Mouse (Mus musculus): ENCODE results near the gene Fndc3b. TPM values are rescaled to one million over a fixed set of nuclear protein-coding genes. Genes with fewer than 3 reads are reported as not detected.

The Fndc3b gene
- polyA plus RNA-seq, 1 experiment, result 5.0 TPM

- Histone ChIP-seq H3K27me3 (ENCODE audit: control insufficient read depth, insufficient read depth, low read length) (no peaks in the 10 kb centered on the region), H3K27ac (ENCODE audit: control insufficient read depth, insufficient read depth, low read depth, low read length) (no peak overlapping the region), H3K36me3 (ENCODE audit: control insufficient read depth, insufficient read depth, low read length) (no peaks in the 10 kb centered on the region), H3K4me1 (ENCODE audit: control insufficient read depth, insufficient read depth, low read length) (no peaks in the 10 kb centered on the region; the same call in 1 of the 2 replicates), H3K4me3 (ENCODE audit: control insufficient read depth, low read depth, low read length) (no peak overlapping the region)
- no peak for TF ChIP-seq POLR2A (IDR thresholded peaks at IDR 0.05; ENCODE audit: control insufficient read depth, low read depth, low read length)
- no peak for TF ChIP-seq CTCF (IDR thresholded peaks at IDR 0.05; ENCODE audit: control insufficient read depth, insufficient read depth, insufficient replicate concordance, low read depth, low read length)
Observed at GRCm38 (mm10) chr3:27635776-27636175, 75.3 kb downstream of the Fndc3b start.

GRCm38 (mm10) chr3:27632880-27633279, 78.2 kb downstream of the Fndc3b start:
- no peak for TF ChIP-seq CTCF (IDR thresholded peaks at IDR 0.05; ENCODE audit: control insufficient read depth, insufficient read depth, insufficient replicate concordance, low read depth, low read length)
- TF ChIP-seq POLR2A (IDR thresholded peaks at IDR 0.05; ENCODE audit: control insufficient read depth, low read depth, low read length), result no peak
- H3K4me1 ChIP-seq (ENCODE audit: control insufficient read depth, insufficient read depth, low read length), result no peaks in the 10 kb centered on the region; the same call in 1 of the 2 replicates

GRCm38 (mm10) chr3:27631112-27631511, 80.0 kb downstream of the Fndc3b start:
- no peaks in the 10 kb centered on the region for H3K27me3 ChIP-seq (ENCODE audit: control insufficient read depth, insufficient read depth, low read length)
- no peaks in the 10 kb centered on the region for H3K36me3 ChIP-seq (ENCODE audit: control insufficient read depth, insufficient read depth, low read length)
- H3K27ac ChIP-seq (ENCODE audit: control insufficient read depth, insufficient read depth, low read depth, low read length), result no peak overlapping the region
- TF ChIP-seq POLR2A (IDR thresholded peaks at IDR 0.05; ENCODE audit: control insufficient read depth, low read depth, low read length) (no peak), CTCF (IDR thresholded peaks at IDR 0.05; ENCODE audit: control insufficient read depth, insufficient read depth, insufficient replicate concordance, low read depth, low read length) (no peak)
- no peaks in the 10 kb centered on the region; the same call in 1 of the 2 replicates for H3K4me1 ChIP-seq (ENCODE audit: control insufficient read depth, insufficient read depth, low read length)
- H3K4me3 ChIP-seq (ENCODE audit: control insufficient read depth, low read depth, low read length), result no peak overlapping the region

More at GRCm38 (mm10) chr3:27632880-27633279, 78.2 kb downstream of the Fndc3b start:
- H3K27ac ChIP-seq (ENCODE audit: control insufficient read depth, insufficient read depth, low read depth, low read length), result no peak overlapping the region
- H3K36me3 ChIP-seq (ENCODE audit: control insufficient read depth, insufficient read depth, low read length), result no peaks in the 10 kb centered on the region
- H3K4me3 ChIP-seq (ENCODE audit: control insufficient read depth, low read depth, low read length), result no peak overlapping the region
- no peaks in the 10 kb centered on the region for H3K27me3 ChIP-seq (ENCODE audit: control insufficient read depth, insufficient read depth, low read length)

- TF ChIP-seq CTCF (IDR thresholded peaks at IDR 0.05; ENCODE audit: control insufficient read depth, insufficient read depth, insufficient replicate concordance, low read depth, low read length), result no peak
- no peak for TF ChIP-seq POLR2A (IDR thresholded peaks at IDR 0.05; ENCODE audit: control insufficient read depth, low read depth, low read length)
- Histone ChIP-seq H3K4me1 (ENCODE audit: control insufficient read depth, insufficient read depth, low read length) (no peaks in the 10 kb centered on the region), H3K27me3 (ENCODE audit: control insufficient read depth, insufficient read depth, low read length) (no peaks in the 10 kb centered on the region), H3K27ac (ENCODE audit: control insufficient read depth, insufficient read depth, low read depth, low read length) (no peak overlapping the region), H3K36me3 (ENCODE audit: control insufficient read depth, insufficient read depth, low read length) (no peaks in the 10 kb centered on the region), H3K4me3 (ENCODE audit: control insufficient read depth, low read depth, low read length) (no peak overlapping the region)
Observed at GRCm38 (mm10) chr3:27629716-27630115, 81.4 kb downstream of the Fndc3b start.

GRCm38 (mm10) chr3:27626301-27626700, 84.8 kb downstream of the Fndc3b start:
- H3K4me3 ChIP-seq (ENCODE audit: control insufficient read depth, low read depth, low read length), result no peak overlapping the region
- H3K27ac ChIP-seq (ENCODE audit: control insufficient read depth, insufficient read depth, low read depth, low read length), result no peak overlapping the region
- H3K4me1 ChIP-seq (ENCODE audit: control insufficient read depth, insufficient read depth, low read length), result no peaks in the 10 kb centered on the region
- H3K36me3 ChIP-seq (ENCODE audit: control insufficient read depth, insufficient read depth, low read length), result no peaks in the 10 kb centered on the region
- TF ChIP-seq CTCF (IDR thresholded peaks at IDR 0.05; ENCODE audit: control insufficient read depth, insufficient read depth, insufficient replicate concordance, low read depth, low read length) (no peak), POLR2A (IDR thresholded peaks at IDR 0.05; ENCODE audit: control insufficient read depth, low read depth, low read length) (no peak)
- no peaks in the 10 kb centered on the region for H3K27me3 ChIP-seq (ENCODE audit: control insufficient read depth, insufficient read depth, low read length)

DNA sequence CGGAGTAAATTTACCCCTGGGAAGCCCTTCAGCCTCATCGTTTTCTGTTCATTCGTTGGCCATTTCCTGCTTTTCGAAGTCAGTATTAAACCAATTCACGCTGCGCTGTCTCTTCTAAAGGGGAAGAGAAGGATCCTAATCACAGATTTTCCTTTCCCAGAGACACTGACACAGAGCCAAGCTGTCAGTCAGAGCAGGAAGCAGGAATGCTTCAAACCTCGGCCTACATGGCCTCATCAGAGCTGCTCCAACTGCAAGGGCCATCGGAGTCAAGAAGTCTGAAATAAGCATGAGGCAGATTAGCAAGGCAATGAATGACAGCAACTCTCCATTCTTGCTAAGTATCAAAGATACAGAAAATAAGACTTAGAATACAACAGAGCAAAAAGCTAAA, 85.5 kb downstream of the Fndc3b start:
- H3K27ac ChIP-seq (ENCODE audit: control insufficient read depth, insufficient read depth, low read depth, low read length), result no peak overlapping the region

DNA sequence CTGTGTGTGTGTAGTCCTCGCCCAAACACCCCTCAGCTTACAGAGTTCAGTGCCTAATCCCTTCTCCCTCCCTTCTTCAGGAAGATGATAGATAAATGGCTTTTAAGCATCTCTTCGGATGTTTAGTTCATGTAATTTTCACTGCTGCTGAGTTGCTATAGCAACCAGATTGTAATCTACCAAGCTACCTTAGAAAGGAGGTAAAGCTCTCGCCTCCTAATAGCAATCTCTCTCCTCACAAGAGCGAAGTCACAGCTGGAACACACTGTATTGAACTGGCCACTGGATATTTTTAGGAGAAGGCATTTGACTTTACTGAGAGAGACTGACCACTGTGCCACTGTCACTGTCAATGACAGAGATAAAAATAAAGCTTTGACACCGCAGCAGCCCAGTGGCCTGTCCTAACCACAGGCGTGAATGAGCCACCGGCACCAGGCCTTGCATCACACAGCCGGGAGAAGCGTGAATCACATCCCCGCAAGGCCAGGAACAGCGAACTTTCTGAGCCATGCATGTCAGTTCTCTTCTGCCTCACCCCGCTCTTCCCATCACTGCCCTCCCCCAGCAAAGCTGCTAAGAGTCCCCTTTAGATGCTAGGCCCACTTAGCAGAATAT, 86.0 kb downstream of the Fndc3b start:
- H3K27ac ChIP-seq (ENCODE audit: control insufficient read depth, insufficient read depth, low read depth, low read length), result no peak overlapping the region
- H3K27me3 ChIP-seq (ENCODE audit: control insufficient read depth, insufficient read depth, low read length), result no peaks in the 10 kb centered on the region
- H3K4me1 ChIP-seq (ENCODE audit: control insufficient read depth, insufficient read depth, low read length), result no peaks in the 10 kb centered on the region
- no peak overlapping the region for H3K4me3 ChIP-seq (ENCODE audit: control insufficient read depth, low read depth, low read length)
- TF ChIP-seq CTCF (IDR thresholded peaks at IDR 0.05; ENCODE audit: control insufficient read depth, insufficient read depth, insufficient replicate concordance, low read depth, low read length) (no peak), POLR2A (IDR thresholded peaks at IDR 0.05; ENCODE audit: control insufficient read depth, low read depth, low read length) (no peak)
- H3K36me3 ChIP-seq (ENCODE audit: control insufficient read depth, insufficient read depth, low read length), result no peaks in the 10 kb centered on the region

More for the DNA sequence above, 85.5 kb downstream of the Fndc3b start:
- TF ChIP-seq POLR2A (IDR thresholded peaks at IDR 0.05; ENCODE audit: control insufficient read depth, low read depth, low read length), result no peak
- TF ChIP-seq CTCF (IDR thresholded peaks at IDR 0.05; ENCODE audit: control insufficient read depth, insufficient read depth, insufficient replicate concordance, low read depth, low read length), result no peak
- H3K4me3 ChIP-seq (ENCODE audit: control insufficient read depth, low read depth, low read length), result no peak overlapping the region
- H3K36me3 ChIP-seq (ENCODE audit: control insufficient read depth, insufficient read depth, low read length), result no peaks in the 10 kb centered on the region
- no peaks in the 10 kb centered on the region for H3K27me3 ChIP-seq (ENCODE audit: control insufficient read depth, insufficient read depth, low read length)
- no peaks in the 10 kb centered on the region for H3K4me1 ChIP-seq (ENCODE audit: control insufficient read depth, insufficient read depth, low read length)
